ENCODE assay signal across 20 mouse cellular contexts in genomic region chr9:96827002-96827785, GRCm38 (mm10).
A peak's percentile ranks its signal among the peaks of the same experiment; 100 is the strongest.
DNase-seq lines count a peak whose midpoint lies in the region; ATAC-seq lines count a peak whose summit lies in the region.
"Had no signal": no experiment of that assay in that cellular context is flagged by ENCODE, and none has a peak within 500 bp of the region (broad histone marks: within the 10 kb centered on the region; RNA-seq: fewer than 3 reads in every experiment).

No protein-coding gene starts in this region.

- intact Hi-C loops in left cerebral cortex, postnatal 4 days (cut with DNase I), result no loop called here
- intact Hi-C loops in left cerebral cortex, postnatal 14 days (cut with DNase I), result no loop called here

- no peak overlapping the region for H3K4me2 ChIP-seq in forebrain, embryonic 12.5 days
- H3K4me2 ChIP-seq: limb, embryonic 15.5 days; midbrain, embryonic 11.5 days had no signal

- no peak overlapping the region for H3K9ac ChIP-seq in forebrain, embryonic 12.5 days
- H3K9ac ChIP-seq: forebrain, postnatal 0 days; limb, embryonic 15.5 days; liver, postnatal 0 days had no signal

- no peaks in the 10 kb centered on the region for H3K27me3 ChIP-seq in forebrain, embryonic 12.5 days
- H3K27me3 ChIP-seq: limb, embryonic 15.5 days had no signal

- 78% methylated on average over 12 of the region's 12 CpGs for WGBS in forebrain, embryonic 12.5 days

- no peak overlapping the region for H3K4me3 ChIP-seq in forebrain, embryonic 12.5 days (replicated peaks)
- H3K4me3 ChIP-seq: gastrocnemius, adult 2 months; heart, embryonic 10.5 days; limb, embryonic 15.5 days; myocyte had no signal

- peaks cover 15% of the 10 kb centered on the region for H3K36me3 ChIP-seq in forebrain, embryonic 12.5 days (replicated peaks)

- peak; percentile 81 for DNase-seq in left cerebral cortex, postnatal 4 days
- no peak for DNase-seq in left cerebral cortex, postnatal 14 days (ENCODE audit: low spot score in 2 of 2)
- peak; percentile 84 for DNase-seq in cerebellum, adult 11 months
- DNase-seq in cerebellum, postnatal 14 days, result peak; percentile 87 to 93
- no peak for DNase-seq in retina, postnatal 1 day
- no peak for DNase-seq in ovary, postnatal 36 days (ENCODE audit: low spot score)
- DNase-seq: forebrain, postnatal 0 days; gastrocnemius, adult 2 months; heart, postnatal 14 days; kidney, postnatal 10 days; liver, postnatal 0 days; lung, postnatal 36 days; thymus, postnatal 4 days had no signal

- no peak overlapping the region for H3K27ac ChIP-seq in forebrain, embryonic 12.5 days
- H3K27ac ChIP-seq: gastrocnemius, adult 2 months; limb, embryonic 15.5 days had no signal

- ATAC-seq in forebrain, embryonic 12.5 days (ENCODE audit: low FRiP score), result no peak
- ATAC-seq: CD4-positive, CD25-positive, alpha-beta regulatory T cell, adult 4 months; forebrain, postnatal 0 days; inflammation-experienced regulatory T-cells, adult 6 months; liver, postnatal 0 days had no signal

- H3K9me3 ChIP-seq in forebrain, embryonic 12.5 days, result no peaks in the 10 kb centered on the region
- H3K9me3 ChIP-seq: heart, embryonic 10.5 days; limb, embryonic 15.5 days had no signal

- 0 out of 2 replicates have a peak, but pooled peaks cover 5% of the 10 kb centered on the region for H3K4me1 ChIP-seq in forebrain, embryonic 12.5 days

Comparison
In these comparisons a context has a peak if more than half of its experiments do, and no peak if none do; other contexts are left out.
1. DNase-seq: peak in left cerebral cortex, postnatal 4 days (single experiment), cerebellum, adult 11 months (single experiment) and cerebellum, postnatal 14 days (2 of 2); none in left cerebral cortex, postnatal 14 days (0 of 2), retina, postnatal 1 day (single experiment) and ovary, postnatal 36 days (single experiment).